Mouse (Mus musculus) left cerebral cortex, postnatal 14 days (tissue): ENCODE measurements around the gene Olfr746. TPM values are rescaled to one million over a fixed set of nuclear protein-coding genes. Genes with fewer than 3 reads are reported as not detected.

Experiments used
- DNase-seq, 2 experiments: peaks; one replicate each; pipeline ENCODE4 v3.0.0; 2021 to 2022; ENCODE audit warnings: low spot score in 2 of 2, mixed read lengths in 1 of 2
- intact Hi-C: fragments of 180-260 bp; cut with DNase I; formaldehyde crosslinking; loops from one replicate; pipeline ENCODE4 v1.15.1; 2025
- long read RNA-seq, 2 experiments: library from polyadenylated mRNA; stranded (forward); transcript quantifications; one replicate each; pipeline ENCODE4 v2.0.0; 2021
- total RNA-seq, 2 experiments: library from RNA; stranded (reverse); gene quantifications; 2 replicates each; pipeline ENCODE4 v1.2.3; 2021

The Olfr746 gene
- not detected for total RNA-seq
- long read RNA-seq, experiment 1 = 0 reads
- long read RNA-seq, experiment 2 = 0 reads

- DNase-seq = no peak
- intact Hi-C loops = no loop called here
These were observed at the start of gene Olfr746 for GRCm38 (mm10) chr14:50646783-50647182. TSS of gene Olfr746 (plus strand) at chr14:50647083.

GRCm38 (mm10) chr14:50614579-50614978 is 32.3 kb upstream of the Olfr746 start, which contains the start of gene Olfr744:
TSS of gene Olfr744 (plus strand) at chr14:50614879.
- no peak for DNase-seq
- intact Hi-C loops = no loop called here

- intact Hi-C loops = no loop called here
- DNase-seq = no peak
These were observed 7.8 kb upstream of the Olfr746 start, which contains the start of gene Olfr745 for GRCm38 (mm10) chr14:50639088-50639487. TSS of gene Olfr745 (plus strand) at chr14:50639388.

GRCm38 (mm10) chr14:50693106-50693505 is 46.2 kb downstream of the Olfr746 start, which contains the start of gene Olfr747:
TSS of gene Olfr747 (minus strand) at chr14:50693206.
- intact Hi-C loops = no loop called here
- no peak for DNase-seq

Other genes starting within 250 kb of the Olfr746 start
- gene Olfr738, start 239.5 kb upstream of the Olfr746 start, total RNA-seq = not detected
- gene Olfr739, start 228.5 kb upstream of the Olfr746 start, total RNA-seq = not detected
- gene Olfr740, start 201.5 kb upstream of the Olfr746 start, total RNA-seq = not detected
- not detected for gene Olfr741, start 174.3 kb upstream of the Olfr746 start, total RNA-seq
- not detected for gene Olfr742, start 143.5 kb upstream of the Olfr746 start, total RNA-seq
- not detected for gene Olfr743, start 125.2 kb upstream of the Olfr746 start, total RNA-seq
- gene Olfr744, start 32.2 kb upstream of the Olfr746 start, total RNA-seq = not detected
- gene Olfr745, start 7.7 kb upstream of the Olfr746 start, total RNA-seq = not detected
- not detected for gene Olfr747, start 46.1 kb downstream of the Olfr746 start, total RNA-seq
- not detected for gene Olfr748, start 60.3 kb downstream of the Olfr746 start, total RNA-seq
- not detected for gene Olfr749, start 98.0 kb downstream of the Olfr746 start, total RNA-seq
- gene Ttc5, start 138.4 kb downstream of the Olfr746 start, total RNA-seq = 10 to 100 TPM; 64.7 to 68.3 TPM
- gene Ccnb1ip1, start 160.6 kb downstream of the Olfr746 start, total RNA-seq = not detected
- gene Parp2, start 160.8 kb downstream of the Olfr746 start, total RNA-seq = 10 to 100 TPM; 25.5 to 29.8 TPM
- gene Tep1, start 223.5 kb downstream of the Olfr746 start, total RNA-seq = 1 to 10 TPM; 2.2 to 2.6 TPM